Comparison of ENCODE assay signal across 7 mouse cellular contexts in genomic region chr9:88437342-88438236, GRCm38 (mm10). TPM values are rescaled to one million over a fixed set of nuclear protein-coding genes. Genes with fewer than 3 reads are reported as not detected.
DNase-seq lines count a peak whose midpoint lies in the region; ATAC-seq and TF ChIP-seq lines count a peak whose summit lies in the region.

No protein-coding gene starts in this region.

- TF ChIP-seq POLR2A in thymus, adult 2 months (IDR thresholded peaks at IDR 0.05; ENCODE audit: control insufficient read depth, extremely low read depth, insufficient read depth, low read length, poor library complexity) = no peak

- no peaks in the 10 kb centered on the region for H3K36me3 ChIP-seq in thymus, adult 2 months (ENCODE audit: control insufficient read depth, insufficient read depth, low read length)
- H3K36me3 ChIP-seq in embryonic facial prominence, embryonic 13.5 days = no peaks in the 10 kb centered on the region
- H3K36me3 ChIP-seq in limb, embryonic 13.5 days = no peaks in the 10 kb centered on the region

- no peaks in the 10 kb centered on the region for H3K9me3 ChIP-seq in embryonic facial prominence, embryonic 13.5 days
- H3K9me3 ChIP-seq in limb, embryonic 13.5 days = no peaks in the 10 kb centered on the region

- peak overlapping the region; percentile 88 for H3K4me2 ChIP-seq in embryonic facial prominence, embryonic 13.5 days
- peak overlapping the region; percentile 86 for H3K4me2 ChIP-seq in limb, embryonic 13.5 days (replicated peaks)

- no peak for ATAC-seq in embryonic facial prominence, embryonic 13.5 days (ENCODE audit: insufficient number of reproducible peaks, insufficient read depth, low FRiP score, low TSS enrichment, low read depth)
- no peak for ATAC-seq in limb, embryonic 13.5 days (ENCODE audit: low FRiP score, low read depth)

- no peak for TF ChIP-seq CTCF in thymus, adult 2 months (IDR thresholded peaks at IDR 0.05; ENCODE audit: borderline replicate concordance, control insufficient read depth, extremely low read depth, insufficient read depth, low read length, poor library complexity)

- no peaks in the 10 kb centered on the region for H3K27me3 ChIP-seq in thymus, adult 2 months (ENCODE audit: control insufficient read depth, insufficient read depth, low read length)
- no peaks in the 10 kb centered on the region for H3K27me3 ChIP-seq in embryonic facial prominence, embryonic 13.5 days
- H3K27me3 ChIP-seq in limb, embryonic 13.5 days = no peaks in the 10 kb centered on the region

- peak overlapping the region; percentile 92 for H3K4me3 ChIP-seq in thymus, adult 2 months (ENCODE audit: control insufficient read depth, insufficient read depth, low read length)
- peak overlapping the region; percentile 78 for H3K4me3 ChIP-seq in embryonic facial prominence, embryonic 13.5 days
- peak overlapping the region; percentile 77 for H3K4me3 ChIP-seq in limb, embryonic 13.5 days

- WGBS in thymus, adult 2 months = 30% methylated on average over 10 of the region's 10 CpGs
- WGBS in embryonic facial prominence, embryonic 13.5 days = 50% methylated on average over 10 of the region's 10 CpGs
- WGBS in limb, embryonic 13.5 days = 53% methylated on average over 10 of the region's 10 CpGs

- peaks cover 3% of the 10 kb centered on the region; the same call in 1 of the 2 replicates for H3K4me1 ChIP-seq in thymus, adult 2 months (replicated peaks; ENCODE audit: control insufficient read depth, insufficient read depth, low read length)
- peaks cover 7% of the 10 kb centered on the region; the same call in 1 of the 2 replicates for H3K4me1 ChIP-seq in embryonic facial prominence, embryonic 13.5 days
- H3K4me1 ChIP-seq in limb, embryonic 13.5 days = peaks cover 19% of the 10 kb centered on the region; the same call in 1 of the 2 replicates

- H3K9ac ChIP-seq in embryonic facial prominence, embryonic 13.5 days = peak overlapping the region; percentile 85
- H3K9ac ChIP-seq in limb, embryonic 13.5 days = peak overlapping the region; percentile 83

- no peak for DNase-seq in thymus, adult 2 months
- no peak for DNase-seq in thymus, adult 18-20 months
- no peak for DNase-seq in frontal cortex, postnatal 14 days (ENCODE audit: low spot score in 2 of 2)
- DNase-seq in urinary bladder, postnatal 36 days (ENCODE audit: low spot score in 2 of 2) = no peak
- DNase-seq in frontal cortex, postnatal 10 days (ENCODE audit: low spot score in 2 of 2) = no peak

- H3K27ac ChIP-seq in thymus, adult 2 months (ENCODE audit: control insufficient read depth, insufficient read depth, low read length) = peak overlapping the region; percentile 44; the same call in 1 of the 2 replicates
- H3K27ac ChIP-seq in embryonic facial prominence, embryonic 13.5 days = no peak overlapping the region
- no peak overlapping the region for H3K27ac ChIP-seq in limb, embryonic 13.5 days

RNA-seq across cellular contexts. Expression of gene Snx14, which starts 1.2 kb away (rescaled TPM):
- polyA plus RNA-seq in thymus, adult 2 months (2012; rRNA removed) = 10.3 and 10.6 TPM in 2 replicates
- 23.3 and 23.6 TPM in 2 replicates for polyA plus RNA-seq in embryonic facial prominence, embryonic 13.5 days (2015; fragmentation: Nextera tagmentation; extraction: Ambion mirVana)
- polyA plus RNA-seq in limb, embryonic 13.5 days (2015; fragmentation: Nextera tagmentation; extraction: Ambion mirVana) = 21.9 and 22.8 TPM in 2 replicates

RNA-seq across cellular contexts. Expression of gene Gm20537, which starts 18.8 kb away (rescaled TPM):
- 1.1 and 1.3 TPM in 2 replicates for polyA plus RNA-seq in thymus, adult 2 months (2012; rRNA removed)
- 0.65 and 1.0 TPM in 2 replicates for polyA plus RNA-seq in embryonic facial prominence, embryonic 13.5 days (2015; fragmentation: Nextera tagmentation; extraction: Ambion mirVana)
- polyA plus RNA-seq in limb, embryonic 13.5 days (2015; fragmentation: Nextera tagmentation; extraction: Ambion mirVana) = 0.41 and 0.94 TPM in 2 replicates

RNA-seq across cellular contexts. Expression of gene Syncrip, which starts 44.8 kb away (rescaled TPM):
- polyA plus RNA-seq in thymus, adult 2 months (2012; rRNA removed) = 12.4 and 15.9 TPM in 2 replicates
- 107 and 112 TPM in 2 replicates for polyA plus RNA-seq in embryonic facial prominence, embryonic 13.5 days (2015; fragmentation: Nextera tagmentation; extraction: Ambion mirVana)
- polyA plus RNA-seq in limb, embryonic 13.5 days (2015; fragmentation: Nextera tagmentation; extraction: Ambion mirVana) = 114 TPM in 2 replicates
